Mouse (Mus musculus) MEL (cell line): ENCODE measurements around the gene Slc39a1. TPM values are rescaled to one million over a fixed set of nuclear protein-coding genes. Genes with fewer than 3 reads are reported as not detected.

Source experiments
- DNase-seq: peaks from one replicate; pipeline ENCODE4 v3.0.0; 2011; ENCODE audit warnings: low read depth, low spot score
- H3K27ac ChIP-seq: 2 replicates; pipeline ENCODE4 v1.5.1; 2012; ENCODE audit warnings: low read depth, mild to moderate bottlenecking, control low read depth, low read length, moderate library complexity; ENCODE audit not compliant: control insufficient read depth
- H3K27me3 ChIP-seq, 2 experiments: fragments of 150-350 bp in 1 of 2; sonication (generic) in 1 of 2; 2 replicates each; pipeline ENCODE4 v1.6.1; 2012; ENCODE audit warnings: low read length in 2 of 2, mild to moderate bottlenecking in 2 of 2, improper control_type of control experiment in 1 of 2, moderate library complexity in 1 of 2; ENCODE audit not compliant: insufficient read depth in 2 of 2, control insufficient read depth in 1 of 2
- H3K36me3 ChIP-seq, 2 experiments: 2 replicates each; pipeline ENCODE4 v1.6.1; 2012 to 2014; ENCODE audit warnings: low read length in 2 of 2, improper control_type of control experiment in 1 of 2, inconsistent platforms in 1 of 2, mild to moderate bottlenecking in 1 of 2; ENCODE audit not compliant: insufficient read depth in 2 of 2, control insufficient read depth in 1 of 2
- H3K4me1 ChIP-seq, 2 experiments: fragments of 150-350 bp in 1 of 2; sonication (generic) in 1 of 2; 2 replicates each; pipeline ENCODE4 v1.6.1; 2012; ENCODE audit warnings: low read length in 2 of 2, improper control_type of control experiment in 1 of 2, mild to moderate bottlenecking in 1 of 2; ENCODE audit not compliant: insufficient read depth in 2 of 2, control insufficient read depth in 1 of 2
- H3K4me3 ChIP-seq, 2 experiments: fragments of 150-350 bp in 1 of 2; sonication (generic) in 1 of 2; 2 replicates each; pipeline ENCODE4 v1.5.1; 2012; ENCODE audit warnings: low read depth in 2 of 2, low read length in 2 of 2, mild to moderate bottlenecking in 2 of 2, moderate library complexity in 2 of 2, control low read depth in 1 of 2, improper control_type of control experiment in 1 of 2; ENCODE audit not compliant: control insufficient read depth in 1 of 2, insufficient read depth in 1 of 2
- H3K79me2 ChIP-seq: 2 replicates; pipeline ENCODE4 v1.6.1; 2012; ENCODE audit warnings: mild to moderate bottlenecking, low read length, moderate library complexity; ENCODE audit not compliant: control insufficient read depth, poor library complexity, insufficient read depth
- H3K9ac ChIP-seq: 2 replicates; pipeline ENCODE4 v1.6.1; 2012; ENCODE audit warnings: low read depth, mild to moderate bottlenecking, control low read depth, low read length, moderate library complexity; ENCODE audit not compliant: control insufficient read depth, poor library complexity, severe bottlenecking
- H3K9me3 ChIP-seq: fragments of 150-350 bp; sonication (generic); replicated peaks from 2 replicates; pipeline ENCODE4 v1.6.1; 2012; ENCODE audit warnings: mild to moderate bottlenecking, low read length, improper control_type of control experiment, moderate library complexity; ENCODE audit not compliant: insufficient read depth
- CHD1 ChIP-seq: IDR thresholded peaks from 2 replicates; pipeline ENCODE4 v1.6.1; 2012; ENCODE audit warnings: low read depth, mild to moderate bottlenecking, inconsistent platforms, low read length, improper control_type of control experiment
- CHD2 ChIP-seq: IDR thresholded peaks from 2 replicates; pipeline ENCODE4 v1.6.1; 2011; ENCODE audit warnings: low read length, improper control_type of control experiment
- CTCF ChIP-seq, 3 experiments: IDR thresholded peaks in 2 of 3; conservative IDR thresholded peaks in 1 of 3; 2 replicates each; pipeline ENCODE4 v1.5.1; 2011 to 2012; ENCODE audit warnings: low read length in 3 of 3, low read depth in 2 of 3, mild to moderate bottlenecking in 2 of 3, improper control_type of control experiment in 1 of 3, inconsistent platforms in 1 of 3, mixed read lengths in 1 of 3, moderate library complexity in 1 of 3; ENCODE audit not compliant: control insufficient read depth in 1 of 3, insufficient read depth in 1 of 3, poor library complexity in 1 of 3, severe bottlenecking in 1 of 3
- E2F4 ChIP-seq: IDR thresholded peaks from 2 replicates; pipeline ENCODE4 v1.6.1; 2011; ENCODE audit warnings: low read depth, low read length, improper control_type of control experiment, borderline replicate concordance
- ELF1 ChIP-seq: IDR thresholded peaks from 2 replicates; pipeline ENCODE4 v1.6.1; 2014; ENCODE audit warnings: low read depth, mild to moderate bottlenecking, inconsistent platforms, low read length, improper control_type of control experiment, moderate library complexity
- EP300 ChIP-seq, 2 experiments: IDR thresholded peaks; 2 replicates each; pipeline ENCODE4 v1.6.1; 2011; ENCODE audit warnings: improper control_type of control experiment in 2 of 2, low read length in 2 of 2, low read depth in 1 of 2, mild to moderate bottlenecking in 1 of 2
- ETS1 ChIP-seq: IDR thresholded peaks from 2 replicates; pipeline ENCODE4 v1.6.1; 2012; ENCODE audit warnings: low read depth, mild to moderate bottlenecking, inconsistent platforms, low read length, improper control_type of control experiment, moderate library complexity
- GABPA ChIP-seq: IDR thresholded peaks from 2 replicates; pipeline ENCODE4 v1.6.1; 2012; ENCODE audit warnings: low read depth, mild to moderate bottlenecking, inconsistent platforms, low read length, improper control_type of control experiment, moderate library complexity
- GATA1 ChIP-seq: IDR thresholded peaks from 2 replicates; pipeline ENCODE4 v1.6.1; 2011; ENCODE audit warnings: low read depth, low read length, improper control_type of control experiment
- HCFC1 ChIP-seq: IDR thresholded peaks from 2 replicates; pipeline ENCODE4 v1.6.1; 2012; ENCODE audit warnings: low read depth, mild to moderate bottlenecking, inconsistent platforms, low read length, improper control_type of control experiment, moderate library complexity
- JUND ChIP-seq: IDR thresholded peaks from 2 replicates; pipeline ENCODE4 v1.6.1; 2011; ENCODE audit warnings: low read depth, mild to moderate bottlenecking, improper control_type of control experiment, low read length
- KAT2A ChIP-seq: conservative IDR thresholded peaks from 2 replicates; pipeline ENCODE4 v1.6.1; 2012; ENCODE audit warnings: low read depth, low read length, improper control_type of control experiment, inconsistent platforms
- MAFK ChIP-seq: IDR thresholded peaks from 2 replicates; pipeline ENCODE4 v1.6.1; 2011; ENCODE audit warnings: low read depth, mild to moderate bottlenecking, low read length, improper control_type of control experiment, borderline replicate concordance
- MAX ChIP-seq: IDR thresholded peaks from 2 replicates; pipeline ENCODE4 v1.6.1; 2011; ENCODE audit warnings: low read length, improper control_type of control experiment
- MEF2A ChIP-seq: IDR thresholded peaks from 2 replicates; pipeline ENCODE4 v1.6.1; 2014; ENCODE audit warnings: low read depth, mild to moderate bottlenecking, inconsistent platforms, low read length, improper control_type of control experiment; ENCODE audit not compliant: poor library complexity, insufficient replicate concordance, severe bottlenecking; ENCODE audit errors: extremely low read depth
- MXI1 ChIP-seq: IDR thresholded peaks from 2 replicates; pipeline ENCODE4 v1.6.1; 2011; ENCODE audit warnings: mild to moderate bottlenecking, low read depth, low read length, improper control_type of control experiment
- MYB ChIP-seq: IDR thresholded peaks from 2 replicates; pipeline ENCODE4 v1.6.1; 2011; ENCODE audit warnings: mild to moderate bottlenecking, low read depth, low read length, improper control_type of control experiment
- MYC ChIP-seq: IDR thresholded peaks from 2 replicates; pipeline ENCODE4 v1.6.1; 2011; ENCODE audit warnings: low read depth, mild to moderate bottlenecking, low read length, improper control_type of control experiment, moderate library complexity
- NELFE ChIP-seq: IDR thresholded peaks from 2 replicates; pipeline ENCODE4 v1.6.1; 2011; ENCODE audit warnings: low read depth, low read length, improper control_type of control experiment
- NRF1 ChIP-seq: IDR thresholded peaks from 2 replicates; pipeline ENCODE4 v1.6.1; 2014; ENCODE audit warnings: low read depth, mild to moderate bottlenecking, inconsistent platforms, low read length, improper control_type of control experiment, moderate library complexity; ENCODE audit not compliant: poor library complexity, insufficient read depth, severe bottlenecking
- POLR2A ChIP-seq, 2 experiments: IDR thresholded peaks; 2 replicates each; pipeline ENCODE4 v1.6.1; 2011 to 2012; ENCODE audit warnings: low read length in 2 of 2, mild to moderate bottlenecking in 2 of 2, control low read depth in 1 of 2, improper control_type of control experiment in 1 of 2, low read depth in 1 of 2, moderate library complexity in 1 of 2; ENCODE audit not compliant: control insufficient read depth in 1 of 2, insufficient read depth in 1 of 2, poor library complexity in 1 of 2
- POLR2AphosphoS2 ChIP-seq: IDR thresholded peaks from 2 replicates; pipeline ENCODE4 v1.6.1; 2011; ENCODE audit warnings: low read length, improper control_type of control experiment
- POLR2AphosphoS5 ChIP-seq: IDR thresholded peaks from 2 replicates; pipeline ENCODE4 v1.6.1; 2012; ENCODE audit warnings: low read depth, borderline replicate concordance, mild to moderate bottlenecking, inconsistent platforms, low read length, moderate library complexity, mixed read lengths
- RAD21 ChIP-seq: IDR thresholded peaks from 2 replicates; pipeline ENCODE4 v1.6.1; 2011; ENCODE audit warnings: mild to moderate bottlenecking, low read depth, low read length, improper control_type of control experiment
- RCOR1 ChIP-seq: IDR thresholded peaks from 2 replicates; pipeline ENCODE4 v1.6.1; 2012; ENCODE audit warnings: low read depth, mild to moderate bottlenecking, inconsistent platforms, low read length, improper control_type of control experiment
- SIN3A ChIP-seq: IDR thresholded peaks from 2 replicates; pipeline ENCODE4 v1.6.1; 2012; ENCODE audit warnings: low read length, improper control_type of control experiment, inconsistent platforms
- SMC3 ChIP-seq: IDR thresholded peaks from 2 replicates; pipeline ENCODE4 v1.6.1; 2011; ENCODE audit warnings: low read depth, low read length, improper control_type of control experiment
- TAL1 ChIP-seq: IDR thresholded peaks from 2 replicates; pipeline ENCODE4 v1.6.1; 2012; ENCODE audit warnings: mild to moderate bottlenecking, inconsistent platforms, low read length, moderate library complexity, mixed read lengths
- TBP ChIP-seq: IDR thresholded peaks from 2 replicates; pipeline ENCODE4 v1.8.0; 2011; ENCODE audit warnings: low read depth, low read length, improper control_type of control experiment
- TCF12 ChIP-seq: IDR thresholded peaks from 2 replicates; pipeline ENCODE4 v1.6.1; 2014; ENCODE audit warnings: low read depth, mild to moderate bottlenecking, inconsistent platforms, low read length, improper control_type of control experiment, moderate library complexity
- UBTF ChIP-seq: IDR thresholded peaks from 2 replicates; pipeline ENCODE4 v1.6.1; 2012; ENCODE audit warnings: low read depth, mild to moderate bottlenecking, inconsistent platforms, low read length, improper control_type of control experiment, moderate library complexity, borderline replicate concordance; ENCODE audit not compliant: insufficient read depth
- USF1 ChIP-seq: IDR thresholded peaks from 2 replicates; pipeline ENCODE4 v1.6.1; 2014; ENCODE audit warnings: low read depth, mild to moderate bottlenecking, inconsistent platforms, low read length, improper control_type of control experiment, moderate library complexity
- USF2 ChIP-seq, 2 experiments: IDR thresholded peaks; 2 replicates each; pipeline ENCODE4 v1.6.1; 2011 to 2012; ENCODE audit warnings: improper control_type of control experiment in 2 of 2, low read length in 2 of 2, borderline replicate concordance in 1 of 2, inconsistent platforms in 1 of 2, low read depth in 1 of 2, mild to moderate bottlenecking in 1 of 2; ENCODE audit not compliant: insufficient read depth in 1 of 2
- ZKSCAN1 ChIP-seq: IDR thresholded peaks from 2 replicates; pipeline ENCODE4 v1.6.1; 2012; ENCODE audit warnings: low read depth, mild to moderate bottlenecking, inconsistent platforms, low read length, improper control_type of control experiment, moderate library complexity
- ZMIZ1 ChIP-seq: IDR thresholded peaks from 2 replicates; pipeline ENCODE4 v1.6.1; 2012; ENCODE audit warnings: low read depth, mild to moderate bottlenecking, inconsistent platforms, low read length, improper control_type of control experiment, moderate library complexity
- ZNF384 ChIP-seq: IDR thresholded peaks from 2 replicates; pipeline ENCODE4 v1.6.1; 2012; ENCODE audit warnings: low read depth, mild to moderate bottlenecking, inconsistent platforms, low read length, improper control_type of control experiment
- polyA plus RNA-seq, 2 experiments: library from polyadenylated mRNA; stranded (reverse) in 1 of 2; unstranded in 1 of 2; fragments of >175 nt in 1 of 2; fragments of >200 nt in 1 of 2; gene quantifications; 2 replicates each; pipeline versions ENCODE4 v1.2.1 to v1.2.4; 2012; ENCODE audit warnings: low replicate concordance in 2 of 2, low read depth in 1 of 2; ENCODE audit not compliant: insufficient read length in 2 of 2, insufficient read depth in 1 of 2, missing spikeins in 1 of 2
- total RNA-seq: library from RNA; depleted of rRNA; stranded (reverse); fragments of 300-350 nt; gene quantifications from 2 replicates; pipeline ENCODE4 v1.2.3, GENCODE M21; 2012

Slc39a1 gene
- total and polyA plus RNA-seq, 3 experiments, result 58.5 to 80.5 (median 61.7) TPM

DNA sequence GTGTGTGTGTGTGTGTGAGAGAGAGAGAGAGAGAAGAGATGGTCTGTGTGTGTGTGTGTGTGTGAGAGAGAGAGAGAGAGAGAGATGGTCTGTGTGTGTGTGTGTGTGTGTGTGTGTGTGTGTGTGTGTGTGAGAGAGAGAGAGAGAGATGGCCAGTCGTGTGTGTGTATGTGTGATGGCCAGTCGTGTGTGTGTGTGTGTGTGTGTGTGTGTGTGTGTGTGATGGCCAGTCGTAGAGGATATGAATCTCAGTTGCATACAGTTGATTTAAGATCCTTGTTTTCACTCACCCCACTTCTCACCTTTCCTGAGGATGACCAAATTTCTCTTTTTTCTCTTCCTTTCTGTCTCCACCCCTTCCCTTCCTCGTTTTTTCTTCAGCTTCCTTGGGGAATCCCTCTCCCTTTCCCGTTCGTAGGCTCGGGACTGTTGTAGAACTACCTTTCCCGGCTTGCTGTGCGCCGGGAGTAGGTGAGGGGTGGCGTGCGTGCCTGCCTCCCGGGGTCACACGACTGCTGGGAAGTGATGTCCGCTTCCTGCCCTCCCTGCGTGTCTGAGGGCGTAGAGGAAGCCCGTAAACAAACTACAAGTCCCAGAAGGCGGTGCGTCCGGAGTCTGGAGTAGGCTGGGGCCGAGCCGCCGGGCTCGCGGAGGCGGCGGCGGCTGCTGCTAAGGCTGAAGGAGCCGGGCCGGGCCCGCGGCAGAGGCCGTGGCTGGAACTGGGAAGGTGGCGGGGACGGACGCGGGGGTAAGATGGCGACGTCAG lies 5.9 kb downstream of the Slc39a1 start, which contains the start of gene Crtc2:
Gene Crtc2, plus strand, starts transcription at position 511 of the 766 bp plus-strand sequence.
- peaks cover 0 to 5% of the 10 kb centered on the region in 2 experiments for H3K36me3 ChIP-seq
- peaks cover 3 to 5% of the 10 kb centered on the region in 2 experiments; a peak in 3 of 4 replicates for H3K4me1 ChIP-seq
- H3K9me3 ChIP-seq, result no peaks in the 10 kb centered on the region
- peak within 1 kb of the TSS; percentile 81 for H3K9ac ChIP-seq
- H3K27ac ChIP-seq, result peak within 1 kb of the TSS; percentile 51
- peak within 1 kb of the TSS; percentile 82 to 99 for H3K4me3 ChIP-seq
- peaks cover 22% of the 10 kb centered on the region for H3K79me2 ChIP-seq
- DNase-seq, result peak; percentile 98
- H3K27me3 ChIP-seq, result no peaks in the 10 kb centered on the region
- peak; percentile 99 for TF ChIP-seq HCFC1
- peak in 1 of 3 experiments; percentile 0; a peak in 1 of 6 replicates for TF ChIP-seq CTCF (IDR thresholded peaks at IDR 0.05 in 2 of 3, conservative IDR thresholded peaks at IDR 0.05 in 1 of 3; ENCODE audit: control insufficient read depth in 1 of 3, insufficient read depth in 1 of 3, low read depth in 2 of 3, low read length in 3 of 3, poor library complexity in 1 of 3, severe bottlenecking in 1 of 3)
- TF ChIP-seq ZKSCAN1, result no peak
- TF ChIP-seq NRF1, result peak; percentile 61
- no peak for TF ChIP-seq MEF2A
- TF ChIP-seq TBP, result no peak
- TF ChIP-seq RCOR1, result no peak
- peak; percentile 95 for TF ChIP-seq SIN3A
- TF ChIP-seq USF1, result peak; percentile 81
- TF ChIP-seq UBTF, result peak; percentile 73; the same call in 1 of the 2 replicates
- TF ChIP-seq GATA1, result no peak
- TF ChIP-seq POLR2AphosphoS5, result no peak; the same call in 1 of the 2 replicates
- no peak for TF ChIP-seq CHD1
- TF ChIP-seq E2F4, result no peak
- TF ChIP-seq CHD2, result peak; percentile 85
- TF ChIP-seq ZMIZ1, result 0 out of 2 replicates have a peak, but pooled peaks have one; percentile 63
- TF ChIP-seq POLR2A (IDR thresholded peaks at IDR 0.05; ENCODE audit: control insufficient read depth in 1 of 2, insufficient read depth in 1 of 2, low read depth in 1 of 2, low read length in 2 of 2, poor library complexity in 1 of 2), result peak; percentile 65 to 73; a peak in 3 of 4 replicates
- TF ChIP-seq RAD21, result no peak
- peak; percentile 65; the same call in 1 of the 2 replicates for TF ChIP-seq NELFE
- TF ChIP-seq ZNF384, result no peak
- TF ChIP-seq EP300 (IDR thresholded peaks at IDR 0.05; ENCODE audit: low read depth in 1 of 2, low read length in 2 of 2), result no peak
- no peak for TF ChIP-seq TAL1
- TF ChIP-seq JUND, result no peak
- no peak for TF ChIP-seq MAFK
- no peak for TF ChIP-seq SMC3
- TF ChIP-seq MAX, result peak; percentile 60
- peak; percentile 63 for TF ChIP-seq TCF12
- no peak; the same call in 1 of the 2 replicates for TF ChIP-seq MYB
- peak; percentile 71 for TF ChIP-seq MYC
- peak; percentile 71 for TF ChIP-seq MXI1
- peak; percentile 69; the same call in 1 of the 2 replicates for TF ChIP-seq GABPA
- peak; percentile 83 for TF ChIP-seq POLR2AphosphoS2
- TF ChIP-seq USF2 (IDR thresholded peaks at IDR 0.05; ENCODE audit: borderline replicate concordance in 1 of 2, insufficient read depth in 1 of 2, low read depth in 1 of 2, low read length in 2 of 2), result no peak
- TF ChIP-seq ETS1, result no peak
- TF ChIP-seq ELF1, result peak; percentile 98
- peak; percentile 99 for TF ChIP-seq KAT2A
